Mouse (Mus musculus): ENCODE measurements at regions not wholly inside any gene's neighbourhood (a gene's known extent, or its start where the extent isn't known, plus 50 kb on each side); places are given as distances from the start of the nearest gene placed in this dataset.

DNA sequence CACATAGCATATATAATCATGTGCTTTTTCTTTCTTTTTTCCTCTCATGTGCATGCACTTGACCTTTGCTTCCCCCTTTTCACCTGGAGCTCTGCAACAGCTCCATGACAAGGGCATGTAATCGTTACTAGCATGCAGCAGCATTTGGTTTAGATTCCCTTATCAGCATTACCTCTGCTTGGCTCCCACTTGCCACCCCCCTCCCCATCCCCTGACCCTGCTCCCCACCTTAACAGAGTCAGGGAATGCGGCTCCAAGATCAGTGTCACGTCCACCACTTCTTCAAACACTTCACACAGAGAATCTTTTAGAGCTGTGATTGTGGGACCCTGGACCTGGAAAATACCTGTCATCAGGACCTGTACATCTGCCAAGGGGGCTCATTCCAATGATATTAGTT is 192.2 kb upstream of the Hey2 start:
- no peak overlapping the region for H3K27ac ChIP-seq (ENCODE audit: low read depth, low read length)
- H3K9me3 ChIP-seq (ENCODE audit: control insufficient read depth, low read length), result no peaks in the 10 kb centered on the region
- no peaks in the 10 kb centered on the region for H3K4me1 ChIP-seq (ENCODE audit: control insufficient read depth, insufficient read depth, low read depth, low read length)
- H3K27me3 ChIP-seq (replicated peaks; ENCODE audit: control insufficient read depth, insufficient read depth, low read length), result no peaks in the 10 kb centered on the region
- no peaks in the 10 kb centered on the region for H3K36me3 ChIP-seq (ENCODE audit: control insufficient read depth, insufficient read depth, low read length)
- H3K4me3 ChIP-seq (ENCODE audit: low read length), result no peak overlapping the region
- WGBS, result 69% methylated on average over 3 of the region's 3 CpGs
- no peak overlapping the region for H3K4me2 ChIP-seq (ENCODE audit: low read length)
- H3K9ac ChIP-seq (ENCODE audit: low read depth, low read length), result no peak overlapping the region
- ATAC-seq, result no peak

- Histone ChIP-seq H3K4me1 (ENCODE audit: control insufficient read depth, insufficient read depth, low read depth, low read length) (no peaks in the 10 kb centered on the region), H3K4me3 (ENCODE audit: low read length) (no peak overlapping the region), H3K9ac (ENCODE audit: low read depth, low read length) (no peak overlapping the region), H3K27me3 (replicated peaks; ENCODE audit: control insufficient read depth, insufficient read depth, low read length) (no peaks in the 10 kb centered on the region), H3K4me2 (ENCODE audit: low read length) (no peak overlapping the region), H3K9me3 (ENCODE audit: control insufficient read depth, low read length) (no peaks in the 10 kb centered on the region), H3K36me3 (ENCODE audit: control insufficient read depth, insufficient read depth, low read length) (no peaks in the 10 kb centered on the region), H3K27ac (ENCODE audit: low read depth, low read length) (no peak overlapping the region)
- no peak for ATAC-seq
- WGBS, result 87% methylated on average over 2 of the region's 2 CpGs
These were observed 188.1 kb upstream of the Hey2 start for GRCm38 (mm10) chr10:31030676-31031075.

GRCm38 (mm10) chr10:31026440-31026839 is 183.8 kb upstream of the Hey2 start:
- Histone ChIP-seq H3K27ac (ENCODE audit: low read depth, low read length) (no peak overlapping the region), H3K9me3 (ENCODE audit: control insufficient read depth, low read length) (no peaks in the 10 kb centered on the region), H3K4me2 (ENCODE audit: low read length) (no peak overlapping the region), H3K36me3 (ENCODE audit: control insufficient read depth, insufficient read depth, low read length) (no peaks in the 10 kb centered on the region), H3K4me1 (ENCODE audit: control insufficient read depth, insufficient read depth, low read depth, low read length) (no peaks in the 10 kb centered on the region), H3K27me3 (replicated peaks; ENCODE audit: control insufficient read depth, insufficient read depth, low read length) (no peaks in the 10 kb centered on the region), H3K9ac (ENCODE audit: low read depth, low read length) (no peak overlapping the region), H3K4me3 (ENCODE audit: low read length) (no peak overlapping the region)
- ATAC-seq, result peak; percentile 88
- 21% methylated on average over 1 of the region's 1 CpGs for WGBS

- Histone ChIP-seq H3K4me2 (ENCODE audit: low read length) (no peak overlapping the region), H3K4me1 (ENCODE audit: control insufficient read depth, insufficient read depth, low read depth, low read length) (no peaks in the 10 kb centered on the region), H3K4me3 (ENCODE audit: low read length) (no peak overlapping the region), H3K9me3 (ENCODE audit: control insufficient read depth, low read length) (no peaks in the 10 kb centered on the region), H3K36me3 (ENCODE audit: control insufficient read depth, insufficient read depth, low read length) (no peaks in the 10 kb centered on the region), H3K27me3 (replicated peaks; ENCODE audit: control insufficient read depth, insufficient read depth, low read length) (no peaks in the 10 kb centered on the region), H3K9ac (ENCODE audit: low read depth, low read length) (no peak overlapping the region), H3K27ac (ENCODE audit: low read depth, low read length) (no peak overlapping the region)
- ATAC-seq, result no peak
- 87% methylated on average over 18 of the region's 18 CpGs for WGBS
These were observed 170.2 kb upstream of the Hey2 start for GRCm38 (mm10) chr10:31012669-31013358.

DNA sequence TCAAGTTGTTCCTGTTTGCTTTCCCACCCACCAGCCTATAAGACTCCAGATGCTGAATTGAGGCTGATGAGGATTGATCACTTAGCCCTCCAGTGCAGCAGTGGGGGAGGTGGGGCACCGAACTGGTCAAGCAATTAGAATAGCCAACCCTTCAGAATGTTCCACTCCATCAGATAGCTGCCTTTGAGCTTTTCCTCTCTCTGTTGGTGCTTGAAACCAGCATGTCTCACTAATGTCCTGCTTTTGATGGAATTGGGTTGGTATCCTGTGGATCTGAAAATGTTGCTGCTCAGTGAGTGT is 167.3 kb upstream of the Hey2 start:
- no peaks in the 10 kb centered on the region for H3K9me3 ChIP-seq (ENCODE audit: control insufficient read depth, low read length)
- H3K27ac ChIP-seq (ENCODE audit: low read depth, low read length), result no peak overlapping the region
- no peaks in the 10 kb centered on the region for H3K27me3 ChIP-seq (replicated peaks; ENCODE audit: control insufficient read depth, insufficient read depth, low read length)
- no peaks in the 10 kb centered on the region for H3K36me3 ChIP-seq (ENCODE audit: control insufficient read depth, insufficient read depth, low read length)
- H3K4me3 ChIP-seq (ENCODE audit: low read length), result no peak overlapping the region
- ATAC-seq, result 0 out of 2 replicates have a peak, but pooled peaks have one; percentile 45
- H3K4me1 ChIP-seq (ENCODE audit: control insufficient read depth, insufficient read depth, low read depth, low read length), result no peaks in the 10 kb centered on the region
- H3K9ac ChIP-seq (ENCODE audit: low read depth, low read length), result no peak overlapping the region
- H3K4me2 ChIP-seq (ENCODE audit: low read length), result no peak overlapping the region
- 58% methylated on average over 1 of the region's 1 CpGs for WGBS

- Histone ChIP-seq H3K9ac (ENCODE audit: low read depth, low read length) (no peak overlapping the region), H3K36me3 (ENCODE audit: control insufficient read depth, insufficient read depth, low read length) (no peaks in the 10 kb centered on the region), H3K27me3 (replicated peaks; ENCODE audit: control insufficient read depth, insufficient read depth, low read length) (no peaks in the 10 kb centered on the region), H3K4me2 (ENCODE audit: low read length) (no peak overlapping the region), H3K9me3 (ENCODE audit: control insufficient read depth, low read length) (no peaks in the 10 kb centered on the region), H3K27ac (ENCODE audit: low read depth, low read length) (no peak overlapping the region), H3K4me1 (ENCODE audit: control insufficient read depth, insufficient read depth, low read depth, low read length) (no peaks in the 10 kb centered on the region), H3K4me3 (ENCODE audit: low read length) (no peak overlapping the region)
- 82% methylated on average over 5 of the region's 5 CpGs for WGBS
- ATAC-seq, result no peak
These were observed 166.7 kb upstream of the Hey2 start for GRCm38 (mm10) chr10:31009128-31009954.

DNA sequence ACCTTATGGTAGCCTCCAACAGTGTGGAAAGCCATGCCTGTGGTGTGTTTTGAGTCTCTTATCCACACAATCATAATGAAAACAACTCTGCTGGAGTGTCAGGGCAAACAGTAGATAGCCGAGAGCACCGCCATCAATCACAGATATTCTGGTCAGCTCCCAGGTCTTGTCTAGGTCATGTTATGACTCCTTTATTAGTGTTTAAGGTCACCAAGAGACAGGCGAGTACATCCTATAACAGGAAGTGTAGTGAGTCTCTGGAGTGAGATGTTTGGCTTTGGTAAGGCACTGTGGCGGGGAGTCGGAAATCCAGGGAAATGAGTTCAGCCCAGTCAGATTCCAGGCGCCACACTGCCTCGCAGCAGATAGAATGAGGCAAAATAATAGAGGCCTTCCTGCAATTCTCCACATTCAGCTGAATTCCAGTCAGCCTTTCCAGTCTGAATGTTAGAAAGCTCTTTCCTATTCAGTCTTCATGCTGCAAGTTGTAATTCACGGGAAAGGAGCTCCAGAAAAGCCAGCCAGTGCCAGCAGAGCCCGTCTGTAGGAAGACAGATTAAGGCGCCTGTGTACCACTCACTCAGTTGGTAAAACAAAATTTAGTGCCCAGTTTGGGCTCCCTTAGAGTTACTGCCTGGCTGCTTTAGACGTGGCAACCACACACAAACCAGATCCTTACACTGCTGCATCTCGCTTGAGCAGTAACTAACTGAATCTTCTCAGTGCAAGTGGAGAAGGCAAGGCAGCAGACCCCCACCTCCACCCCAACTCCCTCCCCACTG is 155.8 kb upstream of the Hey2 start:
- Histone ChIP-seq H3K27me3 (replicated peaks; ENCODE audit: control insufficient read depth, insufficient read depth, low read length) (no peaks in the 10 kb centered on the region), H3K4me1 (ENCODE audit: control insufficient read depth, insufficient read depth, low read depth, low read length) (no peaks in the 10 kb centered on the region), H3K4me2 (ENCODE audit: low read length) (no peak overlapping the region), H3K27ac (ENCODE audit: low read depth, low read length) (peak overlapping the region; percentile 23; the same call in 1 of the 2 replicates), H3K36me3 (ENCODE audit: control insufficient read depth, insufficient read depth, low read length) (no peaks in the 10 kb centered on the region), H3K4me3 (ENCODE audit: low read length) (no peak overlapping the region), H3K9me3 (ENCODE audit: control insufficient read depth, low read length) (no peaks in the 10 kb centered on the region), H3K9ac (ENCODE audit: low read depth, low read length) (no peak overlapping the region)
- ATAC-seq, result peak; percentile 50; the same call in 1 of the 2 replicates
- 62% methylated on average over 12 of the region's 12 CpGs for WGBS

- Histone ChIP-seq H3K4me1 (ENCODE audit: control insufficient read depth, insufficient read depth, low read depth, low read length) (no peaks in the 10 kb centered on the region), H3K36me3 (ENCODE audit: control insufficient read depth, insufficient read depth, low read length) (no peaks in the 10 kb centered on the region), H3K27me3 (replicated peaks; ENCODE audit: control insufficient read depth, insufficient read depth, low read length) (no peaks in the 10 kb centered on the region), H3K27ac (ENCODE audit: low read depth, low read length) (no peak overlapping the region), H3K4me3 (ENCODE audit: low read length) (no peak overlapping the region), H3K4me2 (ENCODE audit: low read length) (no peak overlapping the region), H3K9ac (ENCODE audit: low read depth, low read length) (no peak overlapping the region), H3K9me3 (ENCODE audit: control insufficient read depth, low read length) (no peaks in the 10 kb centered on the region)
- 74% methylated on average over 3 of the region's 3 CpGs for WGBS
- ATAC-seq, result no peak
These were observed 149.6 kb upstream of the Hey2 start for GRCm38 (mm10) chr10:30992167-30992566.
